Mouse (Mus musculus) lung, embryonic 14.5 days (tissue): ENCODE measurements around the gene Srsf5. TPM values are rescaled to one million over a fixed set of nuclear protein-coding genes. Genes with fewer than 3 reads are reported as not detected.

Source experiments
- ATAC-seq: fragments of 200-750 bp; cut with Nextera tagmentation; 2 replicates; pipeline ENCODE4 v1.8.0; 2017; ENCODE audit warnings: mild to moderate bottlenecking, moderate TSS enrichment, moderate library complexity; ENCODE audit not compliant: insufficient read depth
- DNase-seq: peaks from one replicate; pipeline ENCODE4 v3.0.0-alpha.2; 2015
- H3K27ac ChIP-seq: fragments of 300-500 bp; sonication (generic); 2 replicates; pipeline ENCODE4 v1.5.1; 2014; ENCODE audit warnings: low read depth, mild to moderate bottlenecking, moderate library complexity
- H3K27me3 ChIP-seq: fragments of 300-500 bp; sonication (generic); 2 replicates; pipeline ENCODE4 v1.6.1; 2014; ENCODE audit warnings: low read length, control low read depth; ENCODE audit not compliant: insufficient read depth
- H3K36me3 ChIP-seq: fragments of 300-500 bp; sonication (generic); 2 replicates; pipeline ENCODE4 v1.6.1; 2014; ENCODE audit warnings: control low read depth; ENCODE audit not compliant: insufficient read depth
- H3K4me1 ChIP-seq: fragments of 300-500 bp; sonication (generic); 2 replicates; pipeline ENCODE4 v1.6.1; 2014; ENCODE audit warnings: antibody characterized with exemption, control low read depth; ENCODE audit not compliant: insufficient read depth
- H3K4me2 ChIP-seq: fragments of 300-500 bp; sonication (generic); 2 replicates; pipeline ENCODE4 v1.6.1; 2014; ENCODE audit warnings: mild to moderate bottlenecking
- H3K4me3 ChIP-seq: fragments of 300-500 bp; sonication (generic); 2 replicates; pipeline ENCODE4 v1.5.1; 2014; ENCODE audit warnings: low read depth, low read length
- H3K9ac ChIP-seq: fragments of 300-500 bp; sonication (generic); 2 replicates; pipeline ENCODE4 v1.6.1; 2014
- H3K9me3 ChIP-seq: fragments of 300-500 bp; sonication (generic); 2 replicates; pipeline ENCODE4 v1.6.1; 2016; ENCODE audit warnings: low read depth, low read length, control low read depth
- CTCF ChIP-seq: IDR thresholded peaks from 2 replicates; pipeline ENCODE4 v1.5.1; 2016; ENCODE audit warnings: antibody characterized with exemption, low read depth
- WGBS: fragments of 180-500 bp; shearing (Covaris S2); extraction: QIAGEN DNeasy Blood & Tissue Kit; methylation state at CpG from one replicate; pipeline ENCODE4 v1.1.7; 2014; 5-methylcytosine and 5-hydroxymethylcytosine counted together
- polyA plus RNA-seq: library from polyadenylated mRNA; unstranded; fragments of >200 nt; fragmentation: Nextera tagmentation; extraction: Ambion mirVana; gene quantifications from 2 replicates; pipeline ENCODE4 v1.2.1, GENCODE M21; 2014

Srsf5 gene
- polyA plus RNA-seq, 1 experiment from 2014 or later: 357 TPM

GRCm38 (mm10) chr12:80983695-80984094 lies 38.4 kb downstream of the Srsf5 start:
- no peaks in the 10 kb centered on the region for H3K27me3 ChIP-seq
- no peak overlapping the region for H3K4me3 ChIP-seq
- H3K27ac ChIP-seq: no peak overlapping the region
- H3K36me3 ChIP-seq: no peaks in the 10 kb centered on the region
- no peak overlapping the region for H3K9ac ChIP-seq
- TF ChIP-seq CTCF: no peak
- DNase-seq (no peak), ATAC-seq (no peak)
- H3K9me3 ChIP-seq: no peaks in the 10 kb centered on the region
- WGBS: 77% methylated on average over 9 of the region's 9 CpGs
- no peaks in the 10 kb centered on the region for H3K4me1 ChIP-seq
- H3K4me2 ChIP-seq: no peak overlapping the region

DNA sequence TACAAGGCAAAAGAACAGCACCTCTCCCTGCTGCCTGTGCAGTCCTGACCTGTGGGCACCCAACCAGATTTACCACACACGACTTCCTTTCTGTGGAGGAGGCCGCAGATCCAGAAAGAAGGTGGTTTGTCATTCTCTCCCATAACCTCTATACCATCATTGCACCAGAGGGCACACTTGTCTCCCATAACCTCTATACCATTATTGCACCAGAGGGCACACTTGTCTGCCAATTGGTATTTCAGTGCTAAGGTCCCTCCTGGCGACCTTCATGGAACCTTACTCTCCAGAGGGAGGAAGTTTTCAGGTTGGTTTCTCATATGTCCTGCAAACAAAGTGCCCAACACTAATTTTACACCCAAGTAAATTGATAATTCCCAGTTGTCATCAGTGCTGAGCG lies 41.3 kb downstream of the Srsf5 start:
- Histone ChIP-seq H3K27ac (no peak overlapping the region), H3K9me3 (no peaks in the 10 kb centered on the region), H3K4me1 (no peaks in the 10 kb centered on the region), H3K4me2 (no peak overlapping the region), H3K36me3 (no peaks in the 10 kb centered on the region), H3K27me3 (no peaks in the 10 kb centered on the region), H3K9ac (no peak overlapping the region), H3K4me3 (no peak overlapping the region)
- DNase-seq: no peak
- WGBS: 76% methylated on average over 4 of the region's 4 CpGs
- 0 out of 2 replicates have a peak, but pooled peaks have one; percentile 3 for TF ChIP-seq CTCF
- ATAC-seq: no peak

- Histone ChIP-seq H3K9ac (no peak overlapping the region), H3K4me3 (no peak overlapping the region), H3K4me2 (no peak overlapping the region), H3K9me3 (no peaks in the 10 kb centered on the region), H3K36me3 (no peaks in the 10 kb centered on the region), H3K4me1 (no peaks in the 10 kb centered on the region), H3K27ac (no peak overlapping the region), H3K27me3 (no peaks in the 10 kb centered on the region)
- 80% methylated on average over 3 of the region's 3 CpGs for WGBS
- ATAC-seq (no peak), DNase-seq (no peak)
- no peak for TF ChIP-seq CTCF
These were observed 43.0 kb downstream of the Srsf5 start for GRCm38 (mm10) chr12:80988286-80988685.

DNA sequence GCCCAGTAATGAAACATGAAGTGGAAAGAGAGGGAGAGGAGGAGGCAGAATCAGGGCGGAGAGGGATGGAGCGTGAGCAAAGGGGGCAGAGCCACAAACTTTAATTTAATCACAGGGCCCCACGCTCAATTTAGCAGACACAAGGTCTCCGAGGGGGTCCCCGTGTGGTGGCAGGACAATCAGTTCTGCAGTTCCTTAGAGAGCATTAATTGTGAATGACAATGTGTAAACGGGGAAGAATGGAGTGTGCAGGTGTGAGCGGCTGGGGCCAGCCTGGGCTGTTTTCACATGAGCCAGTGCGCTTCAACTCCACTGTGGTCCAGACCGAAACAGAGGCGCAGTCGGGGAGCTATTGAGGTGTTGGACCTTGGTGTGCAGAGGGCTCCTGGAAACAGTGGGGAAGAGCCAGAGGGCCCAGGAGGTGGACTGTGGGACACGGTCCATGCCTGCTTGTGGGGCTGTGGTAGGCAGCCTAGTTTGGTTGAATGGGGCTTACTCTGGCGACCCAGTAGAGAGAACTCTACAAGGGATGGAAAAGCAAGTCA lies 45.7 kb downstream of the Srsf5 start:
- Histone ChIP-seq H3K4me3 (no peak overlapping the region), H3K27me3 (no peaks in the 10 kb centered on the region), H3K9ac (no peak overlapping the region), H3K4me2 (no peak overlapping the region), H3K4me1 (no peaks in the 10 kb centered on the region), H3K36me3 (no peaks in the 10 kb centered on the region), H3K27ac (no peak overlapping the region), H3K9me3 (no peaks in the 10 kb centered on the region)
- 85% methylated on average over 13 of the region's 13 CpGs for WGBS
- DNase-seq: no peak
- no peak for TF ChIP-seq CTCF
- ATAC-seq: no peak

DNA sequence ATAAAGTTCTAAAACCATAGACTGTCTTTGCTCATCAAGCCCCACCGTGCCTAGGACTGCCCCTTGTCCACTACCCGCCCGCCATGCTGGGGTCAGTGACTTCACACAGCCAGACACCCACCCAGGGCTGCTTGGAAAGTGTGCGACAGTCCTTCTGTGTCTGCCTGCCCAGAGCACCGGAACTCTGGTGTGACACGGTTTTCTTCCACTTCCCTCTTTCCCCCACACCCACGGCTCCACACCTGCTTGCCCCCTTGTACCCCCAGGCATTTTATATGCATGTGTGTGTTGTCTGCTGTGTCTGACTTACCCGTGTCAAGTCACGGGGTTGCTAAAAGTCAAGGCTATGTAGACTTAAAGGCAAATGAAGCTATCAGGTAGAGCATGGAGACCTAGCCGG lies 46.5 kb downstream of the Srsf5 start:
- WGBS: 81% methylated on average over 10 of the region's 10 CpGs
- Histone ChIP-seq H3K36me3 (no peaks in the 10 kb centered on the region), H3K4me3 (no peak overlapping the region), H3K4me2 (no peak overlapping the region), H3K9ac (no peak overlapping the region), H3K4me1 (no peaks in the 10 kb centered on the region), H3K27me3 (no peaks in the 10 kb centered on the region), H3K9me3 (no peaks in the 10 kb centered on the region), H3K27ac (no peak overlapping the region)
- no peak for TF ChIP-seq CTCF
- DNase-seq: no peak
- ATAC-seq: no peak

- no peak overlapping the region for H3K27ac ChIP-seq
- no peak overlapping the region for H3K4me3 ChIP-seq
- DNase-seq: no peak
- H3K36me3 ChIP-seq: no peaks in the 10 kb centered on the region
- H3K4me2 ChIP-seq: no peak overlapping the region
- ATAC-seq: no peak
- no peaks in the 10 kb centered on the region for H3K9me3 ChIP-seq
- no peaks in the 10 kb centered on the region for H3K27me3 ChIP-seq
- 79% methylated on average over 8 of the region's 8 CpGs for WGBS
- no peak for TF ChIP-seq CTCF
- no peaks in the 10 kb centered on the region for H3K4me1 ChIP-seq
- H3K9ac ChIP-seq: no peak overlapping the region
These were observed 47.3 kb downstream of the Srsf5 start for GRCm38 (mm10) chr12:80992540-80993122.

DNA sequence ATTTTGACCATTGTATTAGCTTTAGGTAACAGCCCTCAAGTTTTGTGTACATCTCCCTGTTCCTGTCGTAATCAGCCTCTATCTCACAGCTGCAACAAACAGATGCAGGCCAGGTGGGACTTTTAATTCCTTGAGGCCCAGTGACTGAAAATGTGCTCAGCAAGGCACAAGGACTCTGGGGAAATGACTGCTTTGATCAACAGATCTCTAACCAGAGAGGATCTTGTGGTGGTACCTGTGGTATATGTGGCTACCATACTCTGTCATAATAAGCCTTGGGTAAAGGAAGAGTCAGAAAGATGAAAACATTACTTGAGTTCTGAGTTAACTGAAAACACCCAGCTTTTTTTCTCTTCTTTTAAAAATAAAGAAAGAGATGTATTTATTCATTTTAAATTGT lies 48.5 kb downstream of the Srsf5 start:
- no peaks in the 10 kb centered on the region for H3K36me3 ChIP-seq
- H3K9me3 ChIP-seq: no peaks in the 10 kb centered on the region
- no peaks in the 10 kb centered on the region for H3K27me3 ChIP-seq
- DNase-seq (no peak), ATAC-seq (no peak)
- no peak overlapping the region for H3K27ac ChIP-seq
- 61% methylated on average over 1 of the region's 1 CpGs for WGBS
- no peak overlapping the region for H3K9ac ChIP-seq
- TF ChIP-seq CTCF: no peak
- H3K4me1 ChIP-seq: no peaks in the 10 kb centered on the region
- no peak overlapping the region for H3K4me3 ChIP-seq
- no peak overlapping the region for H3K4me2 ChIP-seq
